Mouse (Mus musculus) 3134 (cell line): Measurements from ENCODE around the gene Wdr6.

Source experiments
- DNase-seq: peaks from one replicate; pipeline ENCODE4 v3.0.0-alpha.2; 2011; ENCODE audit warnings: low spot score; ENCODE audit not compliant: insufficient read length; ENCODE audit errors: extremely low read depth

The Wdr6 gene

DNA sequence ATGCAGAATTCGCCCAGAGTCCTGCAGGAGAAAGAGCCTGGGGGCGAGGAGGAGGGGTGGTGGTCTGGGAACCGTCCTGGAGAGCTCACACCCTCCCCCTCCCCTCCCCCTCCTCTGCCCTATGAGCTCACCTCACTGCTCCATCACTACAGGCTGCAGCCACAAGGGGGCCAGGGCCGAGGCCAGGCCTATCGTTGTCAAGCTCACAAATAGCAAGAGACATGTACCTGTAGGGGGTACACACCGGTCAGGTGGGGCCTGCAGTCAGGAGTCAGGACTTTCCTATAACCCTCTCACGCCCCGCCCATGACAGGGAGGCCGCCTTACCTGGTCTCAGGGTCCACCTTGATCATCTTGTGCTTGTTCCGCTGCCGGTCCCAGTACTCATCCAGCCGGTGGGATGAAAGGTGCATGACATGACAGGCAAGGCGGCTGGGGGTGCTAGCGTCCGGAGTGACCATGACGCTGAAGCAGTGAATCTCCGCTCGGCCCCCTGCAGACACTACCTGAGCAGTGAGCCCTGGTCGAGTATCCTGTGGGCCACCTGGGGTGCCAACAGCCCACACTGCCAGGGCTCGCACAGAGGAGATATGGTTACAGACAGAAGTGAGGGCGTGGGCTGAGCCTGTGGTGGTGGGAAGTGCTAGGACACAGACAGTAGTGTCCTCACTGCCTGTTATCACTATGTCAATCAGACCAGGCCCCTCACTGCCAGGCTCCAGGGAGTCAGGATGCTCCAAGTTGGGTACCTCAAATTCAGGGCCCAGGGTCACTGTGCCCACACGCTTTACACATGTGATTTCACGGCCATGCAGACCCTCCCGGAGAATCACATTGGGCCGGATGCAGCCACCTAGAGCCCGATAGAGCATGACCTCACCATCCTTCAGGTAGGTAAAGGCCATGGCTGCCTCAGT is 4.5 kb downstream of the Wdr6 start:
- no peak for DNase-seq

DNA sequence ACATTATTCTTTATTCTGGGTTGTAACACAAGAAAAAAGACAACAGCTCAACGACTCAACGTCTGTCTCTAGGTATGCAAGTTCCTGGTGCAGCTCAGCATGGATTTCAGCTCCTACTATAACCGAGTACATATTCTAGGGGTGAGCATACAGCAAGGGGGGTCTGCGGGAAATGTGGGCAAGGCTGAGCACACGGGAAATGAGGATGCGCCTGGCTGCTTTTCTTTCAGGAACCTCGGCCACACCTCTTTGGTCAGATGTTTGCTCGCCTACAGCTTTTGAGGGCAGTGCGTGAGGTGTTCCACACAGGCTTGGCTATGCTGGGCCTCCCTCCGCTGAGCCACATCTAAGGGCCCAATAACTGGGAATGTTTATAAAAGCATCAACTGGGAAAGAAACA is 6.2 kb downstream of the Wdr6 start:
- DNase-seq: no peak

DNA sequence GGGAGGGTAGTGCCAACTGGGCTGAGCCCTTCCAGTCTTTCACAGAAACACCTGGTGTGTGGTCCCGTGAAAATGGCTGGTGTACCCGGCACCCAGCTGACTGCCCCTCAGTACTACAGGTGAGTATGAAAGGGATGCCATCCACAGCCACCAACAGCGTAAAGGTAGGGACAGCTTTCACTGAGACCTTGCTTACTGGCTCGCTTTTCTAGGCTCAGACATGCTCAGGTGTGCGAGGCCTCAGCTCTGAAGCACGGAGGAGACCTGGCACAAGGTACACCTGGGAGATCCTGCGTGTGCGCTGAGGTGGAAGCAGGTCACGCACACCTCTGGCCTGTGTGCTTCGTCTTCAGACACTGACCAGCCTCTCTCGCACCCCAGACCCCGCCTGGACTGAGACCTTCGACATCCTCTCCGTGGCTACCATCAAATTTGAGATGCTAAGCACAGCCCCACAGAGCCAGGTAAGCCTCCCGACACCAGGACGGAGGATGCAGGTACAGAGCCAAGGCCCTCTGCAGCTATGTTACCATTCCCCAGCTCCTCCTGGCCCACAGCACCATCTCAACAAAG is 7.1 kb downstream of the Wdr6 start:
- no peak for DNase-seq

DNA sequence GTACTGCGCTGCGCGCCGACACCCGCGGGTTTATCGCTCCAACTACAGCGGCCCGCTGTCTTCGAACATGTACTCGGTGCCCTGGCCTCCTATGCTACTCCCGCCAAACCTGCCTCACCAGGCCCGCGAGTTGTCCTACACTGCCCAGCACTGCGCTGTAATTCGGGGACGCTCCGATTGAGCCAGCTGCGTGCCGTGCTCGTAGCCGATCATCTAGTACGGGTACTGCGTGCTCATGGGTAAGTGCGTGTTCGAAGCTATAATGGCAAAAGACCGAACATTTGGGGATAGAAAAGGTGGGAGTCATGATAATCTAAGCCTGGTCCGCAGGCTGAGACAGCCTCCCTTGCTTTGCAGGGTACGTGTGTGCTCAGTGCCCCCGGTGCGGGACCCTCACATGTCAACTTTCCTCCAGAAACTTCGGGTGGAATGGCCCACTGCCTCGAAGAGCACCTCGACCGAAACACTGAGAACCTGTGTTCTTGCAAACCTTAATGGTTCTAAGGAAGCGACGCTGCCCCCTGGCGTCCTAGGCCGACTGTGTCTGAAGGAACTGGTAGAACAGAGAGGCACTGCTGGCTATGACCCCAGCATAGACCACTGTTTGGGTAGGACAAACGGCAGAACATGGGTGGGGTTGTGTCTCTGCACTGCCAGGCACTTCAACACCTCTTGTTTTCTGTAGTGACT is 8.2 kb downstream of the Wdr6 start:
- peak; percentile 65 for DNase-seq

DNA sequence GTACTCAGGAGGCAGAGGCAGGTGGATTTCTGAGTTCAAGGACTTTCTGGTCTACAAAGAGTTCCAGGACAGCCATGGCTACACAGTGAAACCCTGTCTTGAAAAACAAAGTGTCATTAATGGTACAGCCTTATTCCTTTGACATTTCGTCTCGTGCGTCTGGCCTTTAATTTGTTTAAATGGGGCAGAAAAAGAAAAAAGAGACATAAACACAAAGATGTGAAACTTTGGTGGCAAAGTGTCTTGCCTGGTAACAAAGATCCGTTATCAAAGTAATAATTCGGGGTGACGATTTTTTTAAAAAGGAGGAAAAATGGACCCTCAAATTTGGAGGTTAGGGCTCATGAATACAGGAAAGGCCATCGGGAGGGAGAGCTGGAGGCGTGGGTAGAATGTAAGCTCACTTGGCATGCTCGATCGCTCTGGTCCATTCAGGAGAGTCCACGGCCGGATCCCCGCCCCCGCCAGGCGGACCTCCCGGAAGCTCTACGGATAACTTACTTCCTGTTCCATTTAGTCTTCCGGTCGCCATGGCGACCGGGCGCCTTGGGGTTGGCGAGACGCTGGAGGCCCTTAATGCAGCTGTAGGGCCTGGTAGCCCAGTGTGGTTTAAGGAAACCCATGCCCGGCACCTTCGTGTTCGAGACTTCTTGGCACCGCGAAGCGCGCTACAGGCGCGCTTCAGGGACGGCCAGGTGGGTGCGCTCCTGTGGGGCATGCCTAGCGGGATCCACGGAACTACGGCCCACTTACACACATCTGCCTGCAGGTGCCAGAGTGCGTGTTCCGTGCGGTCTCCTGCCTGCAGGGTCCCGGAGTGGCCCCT is 8.9 kb downstream of the Wdr6 start, which contains the start of gene Dalrd3:
Dalrd3 (plus strand) TSS at position 506 of the 826 bp plus-strand sequence.
- DNase-seq: peak; percentile 97

DNA sequence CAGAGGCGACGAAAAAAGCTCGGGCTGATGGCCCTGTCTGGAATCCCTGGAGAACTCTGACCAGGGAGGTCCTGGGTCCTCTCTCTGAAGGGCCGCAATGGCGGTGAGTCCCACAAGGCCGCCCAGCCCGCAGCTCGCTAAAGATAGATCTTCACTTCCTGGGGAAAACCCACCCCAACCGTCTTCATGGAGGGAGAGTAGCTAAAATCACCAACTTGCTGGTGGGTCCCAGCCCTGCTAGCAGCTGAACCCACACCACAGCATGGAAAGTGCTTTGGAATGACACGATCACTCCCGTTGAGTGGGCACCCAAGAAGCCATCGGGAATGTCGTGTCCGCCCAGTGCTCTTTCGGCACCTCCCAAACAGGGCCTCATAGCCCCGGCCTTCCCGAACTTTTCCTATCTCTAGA is 10.0 kb downstream of the Wdr6 start:
- DNase-seq: no peak

DNA sequence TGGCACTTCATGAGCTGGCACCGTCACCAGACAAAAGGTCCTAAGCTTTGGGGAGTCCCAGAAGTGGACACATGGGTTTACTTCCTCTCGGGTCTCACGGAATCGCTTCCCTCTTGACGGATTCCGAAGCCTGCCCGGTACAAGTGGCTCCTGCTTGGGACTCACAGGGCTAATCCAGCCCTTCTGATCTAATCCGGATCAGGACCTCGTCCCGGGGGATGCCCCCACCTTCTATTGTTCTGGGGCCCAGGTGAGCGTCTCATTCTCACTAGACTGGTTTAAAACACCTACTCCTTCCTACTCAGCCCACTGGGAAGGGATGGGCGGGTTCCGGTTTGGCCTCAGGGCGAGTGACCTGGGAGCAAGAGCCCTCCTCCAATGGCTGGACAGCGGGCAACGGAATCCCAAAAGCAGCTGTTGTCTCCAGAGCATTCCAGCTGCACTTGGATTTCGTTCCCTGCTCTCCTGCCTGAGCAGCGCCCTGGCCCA is 10.6 kb downstream of the Wdr6 start:
- peak; percentile 53 for DNase-seq

DNA sequence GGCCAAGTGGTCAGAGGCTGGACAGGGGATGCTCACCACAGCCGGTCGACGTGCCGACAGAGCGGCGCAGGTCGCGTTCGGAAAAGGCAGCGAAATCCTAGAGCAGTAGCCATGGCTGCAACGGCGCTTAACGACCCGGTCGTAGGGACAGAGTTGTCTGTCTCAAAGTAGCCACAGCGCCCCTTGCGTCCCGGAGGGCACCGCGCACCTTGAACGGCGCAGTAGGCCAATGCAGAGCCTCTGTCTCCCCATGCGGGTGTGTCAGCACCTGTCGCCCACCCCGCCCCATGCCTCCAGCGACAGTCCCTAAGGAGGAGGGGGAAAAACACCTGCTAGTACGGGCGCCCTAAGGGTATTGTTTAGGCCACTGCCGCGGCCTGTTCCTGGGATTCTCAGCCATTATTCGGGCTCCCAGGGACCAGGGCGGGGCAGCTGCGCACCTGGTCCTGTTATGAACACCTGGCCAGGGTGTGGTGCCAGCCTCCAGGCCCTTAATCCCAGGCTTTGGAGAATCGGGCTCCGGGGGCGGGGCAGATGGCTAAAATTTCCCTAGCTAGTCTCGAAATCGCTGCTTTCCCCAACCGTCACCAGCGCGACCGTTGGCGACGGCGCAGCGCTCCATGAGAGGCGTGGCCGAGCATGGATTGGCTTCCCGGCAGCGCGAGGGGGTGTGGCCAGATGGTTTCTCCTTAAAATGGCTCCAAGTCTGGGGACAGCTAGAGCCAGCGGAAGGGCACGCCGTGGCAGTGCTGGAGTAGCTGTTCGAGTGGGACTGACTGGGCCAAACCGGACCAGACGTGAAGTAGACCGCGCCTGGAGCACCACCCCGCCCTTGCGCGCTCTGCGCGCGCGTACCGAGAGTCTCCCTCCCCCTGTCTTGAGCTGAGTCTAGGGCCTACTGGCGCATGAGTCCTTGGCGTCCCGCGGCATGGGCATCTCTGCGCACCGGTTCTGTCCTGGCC is 11.4 kb downstream of the Wdr6 start, which contains the start of gene Ndufaf3:
Ndufaf3 (minus strand) TSS at position 620 of the 962 bp plus-strand sequence.
- peak; percentile 97 for DNase-seq

DNA sequence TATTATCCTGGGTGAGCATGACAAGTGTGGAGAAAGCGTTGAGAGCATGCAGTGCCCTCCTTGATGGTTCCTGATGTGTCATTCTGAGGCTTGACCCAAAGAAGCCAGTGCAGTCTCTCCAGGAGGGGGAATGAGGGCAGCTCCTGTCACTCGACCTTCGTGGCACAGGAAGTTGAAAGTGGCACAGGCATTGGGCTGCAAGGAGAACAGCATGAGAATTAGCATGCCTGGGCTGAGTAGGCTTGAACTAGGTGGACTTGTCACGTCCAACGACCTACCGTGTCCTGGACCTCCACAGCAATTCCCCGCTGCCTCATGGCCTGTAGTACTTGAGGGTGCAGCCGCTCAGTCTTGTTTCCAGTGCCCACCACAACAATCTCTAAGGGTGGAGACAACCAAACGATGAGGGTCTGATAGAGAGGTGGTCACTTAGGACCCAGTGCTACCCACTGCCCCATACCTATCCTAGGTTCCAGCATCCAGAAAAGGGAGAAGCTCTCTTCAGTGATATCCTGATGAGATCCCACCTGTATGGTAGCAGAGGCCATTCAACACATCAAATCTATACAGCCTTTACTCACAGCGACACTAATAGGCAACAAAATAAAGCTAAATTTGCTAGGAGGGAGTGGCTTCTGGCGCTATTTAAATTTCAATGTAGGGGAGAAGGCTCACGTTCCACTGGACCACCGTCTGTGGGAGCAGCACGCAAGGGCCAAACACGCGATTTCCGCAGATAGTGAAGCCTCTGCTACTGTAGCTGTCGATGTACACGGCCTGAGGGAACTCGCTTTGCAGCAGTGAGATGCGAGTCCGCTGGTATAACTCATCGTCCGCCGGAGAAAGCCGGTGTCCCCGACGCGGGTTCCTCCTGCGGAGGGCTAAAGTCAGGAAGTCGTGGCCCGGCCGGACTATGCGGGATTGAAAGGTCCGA is 12.4 kb downstream of the Wdr6 start:
- DNase-seq: no peak

DNA sequence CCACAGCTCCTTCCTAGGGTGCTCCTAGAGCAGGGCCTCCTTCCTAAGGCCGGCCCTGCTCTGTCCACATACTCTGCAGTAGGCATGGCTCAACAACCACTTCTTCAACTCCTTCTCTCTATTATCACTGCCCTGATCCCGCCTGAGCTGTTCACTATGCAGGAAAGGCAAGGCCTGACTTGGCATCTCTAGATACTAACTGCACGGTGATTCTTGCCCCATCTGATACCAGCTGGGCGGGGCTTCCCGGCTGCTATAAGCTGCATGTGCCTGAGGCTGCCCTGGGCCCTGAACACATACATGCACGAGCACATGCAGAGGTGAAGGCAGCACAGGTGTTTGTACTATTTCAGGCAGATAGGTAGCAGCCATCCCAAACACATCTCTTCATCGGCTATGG is 14.4 kb downstream of the Wdr6 start:
- DNase-seq: no peak

DNA sequence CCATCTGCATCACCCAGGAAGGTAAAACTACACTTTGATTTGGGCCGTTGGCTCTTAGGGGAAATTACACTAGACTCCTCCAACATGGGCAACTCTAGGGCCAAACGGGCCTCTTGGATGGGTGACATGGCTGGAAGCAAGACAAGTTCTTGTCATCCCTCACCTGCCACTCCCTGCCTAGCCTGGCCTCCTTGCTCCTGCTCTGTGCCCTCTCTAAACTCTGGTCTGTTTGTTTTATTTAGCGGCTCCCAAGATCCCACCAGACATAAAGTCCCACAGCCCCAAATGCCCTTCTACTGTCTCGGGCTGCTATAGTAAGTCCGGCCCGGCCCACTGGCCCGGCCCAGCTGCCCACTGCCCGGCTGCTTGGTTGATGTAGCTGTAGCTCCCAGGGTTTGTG is 14.9 kb downstream of the Wdr6 start:
- DNase-seq: no peak

DNA sequence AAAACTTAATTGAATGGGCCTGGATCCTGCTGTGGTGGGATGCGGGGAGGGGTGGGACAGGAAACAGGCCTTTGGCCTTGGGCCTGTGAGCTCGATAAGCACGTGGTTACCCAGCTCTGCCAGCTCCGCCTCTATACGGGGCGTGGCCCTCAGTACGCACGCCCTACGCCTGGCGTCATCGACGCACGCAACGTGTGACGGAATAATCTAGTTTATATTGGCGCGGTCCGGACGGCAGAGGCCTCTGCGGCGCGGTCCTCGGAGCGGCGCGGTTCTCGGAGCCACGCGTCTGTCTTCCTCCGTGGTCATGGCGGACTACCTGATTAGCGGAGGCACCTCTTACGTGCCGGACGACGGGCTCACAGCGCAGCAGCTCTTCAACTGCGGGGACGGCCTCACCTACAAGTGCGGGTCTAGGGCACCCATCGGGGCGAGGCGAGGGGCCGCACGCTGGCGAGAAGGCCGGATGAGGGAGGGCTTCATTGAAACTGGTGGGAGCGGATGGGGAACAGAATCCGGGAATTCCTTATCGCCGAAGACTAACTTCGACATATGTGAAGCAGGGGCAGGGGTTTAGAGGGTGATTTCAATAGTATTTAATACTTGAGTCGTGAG is 18.2 kb downstream of the Wdr6 start, which contains the start of gene Impdh2:
Impdh2 (plus strand) TSS at position 60 of the 615 bp plus-strand sequence.
- DNase-seq: peak; percentile 97

DNA sequence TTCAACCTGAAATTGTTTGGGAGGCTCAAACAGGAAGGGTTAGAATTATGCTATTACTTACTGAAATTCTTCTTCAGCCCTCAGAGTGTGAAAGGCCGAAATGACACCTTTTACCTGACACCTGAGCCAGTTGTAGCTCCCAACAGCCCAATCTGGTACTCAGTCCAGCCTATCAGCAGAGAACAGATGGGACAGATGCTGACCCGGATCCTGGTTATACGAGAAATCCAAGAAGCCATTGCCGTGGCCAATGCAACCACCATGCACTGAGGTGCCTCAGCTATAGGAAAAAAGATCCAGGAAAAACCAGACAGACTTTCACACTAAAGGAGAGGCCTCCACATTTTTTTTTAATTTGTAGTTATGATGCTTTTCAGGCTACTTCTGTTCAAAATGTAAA is 19.4 kb downstream of the Wdr6 start:
- no peak for DNase-seq

DNA sequence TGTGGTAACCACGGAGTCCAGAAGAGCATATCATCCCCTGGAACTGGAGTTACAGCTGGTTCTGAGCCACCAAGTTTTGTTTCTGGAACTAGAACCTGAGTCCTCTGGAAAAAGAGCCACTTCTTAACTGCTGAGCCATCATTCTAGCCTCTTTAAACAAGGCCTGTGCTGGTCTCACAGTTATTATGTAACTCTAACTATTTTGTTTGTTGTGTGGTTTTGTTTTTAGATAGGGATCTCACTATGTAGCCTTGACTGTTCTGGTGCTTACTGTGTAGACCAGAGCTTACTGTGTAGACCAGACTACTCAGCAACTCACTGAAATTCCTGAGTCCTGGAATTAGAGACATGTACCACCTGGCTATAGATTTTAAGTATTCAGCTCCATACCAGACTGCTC is 31.7 kb downstream of the Wdr6 start:
- no peak for DNase-seq

DNA sequence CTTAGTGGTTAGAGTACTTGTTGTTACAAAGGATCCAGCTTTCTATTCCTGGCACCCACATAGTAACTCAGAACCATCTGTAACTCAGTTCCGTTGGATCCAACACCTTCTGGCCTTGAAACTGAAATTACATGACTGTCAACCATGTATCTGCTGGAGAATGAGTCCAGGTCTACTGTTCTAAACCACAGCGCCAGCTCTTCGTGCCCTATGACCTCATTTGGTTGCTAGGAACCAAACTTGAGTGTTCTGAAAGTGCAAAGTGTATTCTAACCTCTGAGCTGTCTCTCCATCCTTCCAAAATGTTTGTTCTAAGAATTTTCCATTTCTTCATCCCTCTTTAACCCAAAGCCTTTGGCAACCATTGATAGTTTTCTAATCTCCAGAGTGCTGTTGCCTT is 32.6 kb downstream of the Wdr6 start:
- DNase-seq: no peak

DNA sequence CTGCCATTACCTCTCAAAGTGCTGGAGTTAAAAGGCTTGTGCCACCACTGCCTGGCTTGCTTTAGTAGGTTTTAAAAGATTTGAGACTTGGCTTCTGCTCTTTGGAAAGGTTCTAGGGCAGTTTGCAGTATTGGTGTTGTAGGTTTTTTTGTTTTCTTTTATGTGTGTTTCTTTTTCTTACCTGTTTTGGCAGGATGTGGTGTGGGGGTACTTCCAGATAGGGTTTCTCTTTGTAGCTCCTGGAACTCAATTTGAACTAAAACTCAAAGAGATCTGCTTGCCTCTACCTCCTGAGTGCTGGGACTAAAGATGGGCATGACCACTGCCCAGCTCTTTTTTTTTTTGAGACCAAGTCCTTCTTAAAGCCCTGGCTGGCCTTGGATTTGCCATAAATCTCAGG is 37.7 kb downstream of the Wdr6 start:
- no peak for DNase-seq

DNA sequence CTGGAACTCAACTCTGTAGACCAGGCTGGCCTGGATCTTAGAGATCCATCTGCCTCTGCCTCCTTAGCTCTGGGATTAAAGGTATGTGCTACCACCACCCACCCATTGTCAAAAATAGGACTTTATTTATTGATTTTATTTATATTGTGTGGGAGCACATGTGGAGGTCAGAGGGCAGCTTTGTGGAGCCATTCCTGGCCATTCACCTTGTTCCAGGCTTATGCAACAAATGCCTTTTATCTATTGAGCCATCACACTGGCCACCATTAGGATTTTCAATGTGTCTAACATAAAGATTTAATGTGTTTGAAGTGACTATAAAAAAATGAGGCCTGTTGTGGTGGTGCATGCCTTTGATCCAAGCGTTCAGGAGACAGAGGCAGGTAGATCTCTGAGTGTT is 47.0 kb downstream of the Wdr6 start:
- no peak for DNase-seq

DNA sequence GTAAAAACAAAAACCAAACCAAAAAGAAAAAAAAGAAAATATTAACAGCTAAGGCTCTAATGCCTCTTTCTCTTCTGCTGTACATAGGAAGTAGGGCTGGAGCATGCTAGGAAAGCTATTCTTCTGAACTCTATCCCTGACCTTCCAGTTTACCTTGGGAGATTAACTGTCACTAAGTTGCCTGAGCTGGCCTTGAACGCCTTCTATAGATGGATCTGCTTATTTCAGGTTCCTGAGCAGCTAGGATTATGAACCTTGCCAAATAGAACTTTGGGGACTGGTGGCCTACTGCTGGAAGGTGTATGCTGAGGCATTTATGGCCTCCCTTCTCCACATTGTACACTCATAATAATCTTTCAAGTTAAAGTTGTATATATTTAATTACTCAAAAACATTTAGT is 47.6 kb downstream of the Wdr6 start:
- DNase-seq: no peak
